Mouse (Mus musculus): ENCODE measurements around the gene Agap2.
"Not testable (repeated sequence)": the region's sequence is repeated elsewhere in the genome, so short reads cannot be mapped to it uniquely, and the experiment has no call there.

Gene Agap2

DNA sequence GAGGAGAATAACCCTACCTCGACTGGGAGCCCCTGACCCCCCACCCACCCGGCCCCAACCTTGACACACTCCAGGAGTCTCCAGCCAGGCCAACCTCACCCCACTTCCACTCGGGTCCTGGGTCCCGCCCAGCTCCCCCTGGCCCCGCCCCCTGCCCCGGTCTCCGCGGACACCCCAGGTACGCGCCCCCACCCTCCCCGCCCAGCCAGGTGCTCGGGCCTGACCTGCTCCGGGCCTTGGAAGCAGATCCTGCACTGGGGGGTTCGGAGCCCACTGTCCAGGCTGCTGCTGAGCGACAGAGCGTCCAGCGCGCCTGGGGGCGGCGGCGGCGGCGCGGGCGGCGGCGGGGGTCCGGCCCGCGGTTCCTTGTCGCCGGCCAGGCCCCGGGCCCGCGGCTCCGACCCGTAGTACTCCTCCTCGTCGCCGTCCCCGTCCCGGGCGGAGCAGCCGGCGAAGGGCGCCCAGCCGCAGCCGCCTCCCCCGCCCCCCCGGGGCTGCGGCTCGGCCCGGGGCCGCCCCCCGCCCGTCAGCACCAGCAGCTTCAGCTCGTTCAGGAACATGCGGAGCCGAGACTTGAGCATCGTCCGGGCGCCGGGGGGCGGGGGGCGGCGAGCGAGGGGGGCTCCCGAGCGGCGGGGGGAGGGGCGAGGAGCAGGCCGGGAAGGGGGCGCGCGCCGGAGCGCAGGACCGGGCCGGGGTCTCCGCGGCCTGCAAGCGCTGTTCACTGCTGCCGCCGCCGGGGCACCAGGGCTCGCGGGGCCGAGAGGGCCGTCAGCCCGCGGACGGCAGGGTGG lies 15.7 kb upstream of the Agap2 start:
- no peak for DNase-seq (ENCODE audit: low read depth)

DNA sequence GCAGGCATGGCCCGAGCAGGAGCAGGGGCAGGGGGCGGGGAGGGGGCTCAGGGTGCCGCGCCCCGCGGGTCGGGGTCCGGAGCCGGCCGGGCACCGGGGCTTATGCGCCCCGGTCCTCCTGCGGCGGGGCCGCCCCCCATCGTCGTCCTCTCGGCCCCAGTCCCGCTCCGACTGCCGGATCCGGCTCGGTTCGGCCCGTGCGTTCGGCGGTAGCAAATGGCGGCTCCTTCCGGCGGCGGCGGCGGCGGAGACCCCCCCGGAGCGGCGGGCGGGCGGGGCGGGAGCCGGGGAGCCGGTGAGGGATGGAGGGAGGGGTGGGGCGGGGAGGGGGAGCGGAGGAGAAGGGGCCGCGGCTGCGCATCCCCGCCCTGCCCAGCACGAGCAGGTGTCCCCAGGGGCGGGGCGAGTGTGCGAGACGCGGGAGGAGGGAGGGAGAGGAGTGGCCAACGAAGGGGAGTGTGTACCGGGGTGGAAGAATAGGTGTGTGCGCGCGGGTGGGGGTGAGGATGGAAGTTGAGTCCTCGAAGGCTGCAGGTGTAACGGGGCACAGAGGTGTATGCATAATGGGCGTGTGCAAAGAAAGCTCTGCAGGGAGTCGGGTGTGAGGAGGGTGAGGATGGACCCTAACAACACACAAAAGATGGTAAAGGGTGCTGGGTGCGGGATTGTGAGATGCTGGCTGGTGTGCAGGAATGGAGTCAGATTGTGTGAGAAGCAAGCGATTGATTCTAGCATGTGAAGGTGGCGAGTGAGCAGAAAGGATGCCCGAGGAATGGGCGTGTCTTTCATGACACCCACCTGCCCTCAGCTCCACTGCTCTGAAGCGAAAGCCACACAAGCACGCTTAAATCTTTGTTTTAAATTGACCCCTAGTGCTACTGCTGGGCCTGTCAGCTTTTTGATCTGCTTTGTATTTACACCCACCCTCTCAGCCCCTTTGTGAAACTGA lies 14.8 kb upstream of the Agap2 start, which contains the start of gene March9:
TSS of gene March9 (minus strand) at position 217 of the 949 bp plus-strand sequence.
- DNase-seq (ENCODE audit: low read depth) = peak; percentile 66

DNA sequence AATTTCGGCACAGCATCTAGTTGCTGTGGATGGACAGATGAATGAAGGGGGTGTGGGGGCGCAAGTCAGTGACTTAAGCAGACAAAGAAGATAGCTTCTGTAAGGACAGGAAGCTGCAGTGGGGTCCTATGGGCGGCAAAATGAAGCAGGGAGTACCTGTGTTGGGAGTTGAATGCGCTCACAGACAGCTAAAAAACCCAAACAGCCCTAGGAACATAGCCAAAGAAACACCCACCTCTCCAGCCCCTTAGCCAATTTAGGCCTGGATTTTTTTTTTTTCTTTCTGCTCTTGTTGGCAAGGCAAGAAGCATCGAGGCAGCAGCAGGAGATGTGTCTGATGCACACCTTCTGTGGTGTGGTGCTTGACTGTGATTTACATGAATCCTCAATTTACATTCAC lies 14.0 kb upstream of the Agap2 start:
- DNase-seq (ENCODE audit: low read depth) = no peak

DNA sequence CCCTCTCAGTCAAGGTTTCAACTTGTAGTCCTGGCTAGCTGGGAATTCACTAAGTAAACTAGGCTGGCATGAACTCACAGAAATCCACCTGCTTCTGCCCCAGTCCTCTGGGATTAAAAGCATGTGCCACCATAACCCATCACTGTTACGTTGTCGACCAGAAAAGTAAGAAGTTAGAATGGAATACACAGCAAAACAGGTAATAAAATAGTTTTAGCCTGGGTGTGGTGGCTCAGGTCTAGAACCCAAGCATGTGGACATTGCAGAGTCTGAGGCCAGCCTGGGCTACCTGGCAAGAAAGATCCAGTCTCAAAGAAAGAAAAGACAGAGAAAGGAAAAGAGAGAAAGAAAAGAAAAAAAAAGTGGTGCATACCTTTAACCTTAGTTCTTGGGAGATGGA lies 13.6 kb upstream of the Agap2 start:
- DNase-seq (ENCODE audit: low read depth) = no peak

DNA sequence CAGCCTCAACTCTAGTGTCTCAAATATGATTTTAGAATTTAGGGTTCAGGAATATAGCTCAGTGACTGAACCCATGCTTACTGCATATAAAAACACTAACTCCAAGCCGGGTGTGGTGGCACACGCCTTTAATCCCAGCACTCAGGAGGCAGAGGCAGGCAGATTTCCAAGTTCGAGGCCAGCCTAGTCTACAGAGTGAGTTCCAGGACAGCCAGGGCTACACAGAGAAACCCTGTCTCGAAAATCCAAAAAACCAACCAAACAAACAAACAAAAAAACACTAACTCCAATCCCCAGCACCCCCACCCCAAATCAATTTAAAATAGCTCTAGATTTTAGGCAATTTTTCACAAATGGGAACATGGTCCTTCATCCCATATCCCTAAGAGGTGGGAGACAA lies 13.0 kb upstream of the Agap2 start:
- not testable (repeated sequence) for DNase-seq (ENCODE audit: low read depth)

DNA sequence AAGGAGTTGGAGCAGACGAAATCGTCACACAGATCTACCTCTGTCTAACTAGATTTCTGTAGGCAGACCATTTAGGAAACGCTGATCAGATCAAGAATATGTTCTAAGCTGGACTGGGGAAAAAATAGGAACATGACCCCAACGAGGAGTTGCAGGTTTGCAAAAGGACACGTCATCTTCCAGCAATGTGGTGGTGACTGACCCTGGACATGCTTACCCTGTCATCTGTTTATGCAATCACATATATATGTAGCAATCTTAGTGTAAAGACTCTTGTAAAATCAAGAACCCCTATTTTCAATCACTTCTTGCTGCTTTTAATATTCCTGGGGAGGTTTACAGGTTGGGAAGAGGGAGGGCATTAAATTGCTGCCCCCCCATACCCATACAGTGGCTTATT lies 12.6 kb upstream of the Agap2 start:
- peak; percentile 85 for DNase-seq (ENCODE audit: low read depth)

DNA sequence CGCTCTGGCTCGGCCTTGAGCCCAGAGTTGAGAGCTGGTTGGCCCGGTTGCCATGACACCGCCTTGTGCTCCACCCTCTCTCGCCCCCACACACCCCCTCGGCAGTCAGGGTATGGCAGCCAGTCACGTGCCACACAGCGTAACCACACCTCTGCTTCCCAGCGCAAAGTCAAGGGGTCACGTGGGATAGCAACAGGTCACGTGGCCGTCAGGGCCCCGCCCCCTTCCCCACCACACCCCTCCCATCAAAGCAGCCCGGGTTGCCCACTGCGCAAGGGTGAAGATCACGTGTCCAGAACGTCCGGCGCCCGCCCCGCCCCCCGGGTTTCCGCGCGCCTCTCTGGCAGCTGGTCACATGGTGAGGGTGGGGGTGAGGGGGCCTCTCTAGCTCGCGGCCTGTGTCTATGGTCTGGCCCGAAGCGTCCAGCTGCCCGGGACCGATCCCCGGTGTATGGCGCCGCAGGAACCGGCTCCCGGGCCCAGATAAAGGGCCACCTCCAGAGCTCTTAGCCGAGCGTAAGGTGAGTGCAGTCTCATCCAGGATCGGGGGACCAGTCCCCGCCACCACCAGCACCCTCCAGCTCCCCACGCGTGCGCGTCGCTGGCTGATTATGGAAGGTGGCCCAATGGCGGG lies 11.7 kb upstream of the Agap2 start, which contains the start of gene Cdk4:
TSS of gene Cdk4 (plus strand) at position 296 of the 634 bp plus-strand sequence.
- DNase-seq (ENCODE audit: low read depth) = peak; percentile 99

DNA sequence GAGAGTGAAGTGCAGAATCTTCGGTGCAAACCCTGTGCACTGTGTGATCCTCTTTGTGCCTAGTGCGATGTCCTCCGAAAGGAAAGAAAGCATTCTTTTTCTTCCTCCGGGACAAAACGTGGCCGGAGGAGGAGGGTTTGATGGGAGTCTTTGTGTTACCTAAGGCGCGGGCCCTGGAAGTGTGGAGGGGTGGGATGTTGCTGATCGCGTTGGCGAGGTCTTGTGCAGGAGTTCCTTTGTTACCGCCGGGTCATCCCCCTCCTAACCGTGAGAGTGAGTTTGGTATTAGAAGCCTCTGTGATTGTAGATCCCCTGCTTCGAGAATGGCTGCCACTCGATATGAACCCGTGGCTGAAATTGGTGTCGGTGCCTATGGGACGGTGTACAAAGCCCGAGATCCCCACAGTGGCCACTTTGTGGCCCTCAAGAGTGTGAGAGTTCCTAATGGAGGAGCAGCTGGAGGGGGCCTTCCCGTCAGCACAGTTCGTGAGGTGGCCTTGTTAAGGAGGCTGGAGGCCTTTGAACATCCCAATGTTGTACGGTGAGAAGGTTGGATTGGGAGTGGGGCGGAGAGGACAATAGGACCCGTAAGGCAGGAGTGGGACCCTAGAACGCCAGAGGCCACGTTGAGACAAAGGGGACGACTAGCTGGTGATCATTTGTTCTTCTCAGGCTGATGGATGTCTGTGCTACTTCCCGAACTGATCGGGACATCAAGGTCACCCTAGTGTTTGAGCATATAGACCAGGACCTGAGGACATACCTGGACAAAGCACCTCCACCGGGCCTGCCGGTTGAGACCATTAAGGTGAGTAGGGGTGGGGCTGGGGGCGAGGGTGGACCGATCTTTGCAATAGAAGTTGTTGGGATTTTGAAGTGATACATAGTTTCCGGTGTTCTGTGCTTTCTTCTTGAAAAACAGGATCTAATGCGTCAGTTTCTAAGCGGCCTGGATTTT lies 10.9 kb upstream of the Agap2 start:
- peak; percentile 49 for DNase-seq (ENCODE audit: low read depth)

DNA sequence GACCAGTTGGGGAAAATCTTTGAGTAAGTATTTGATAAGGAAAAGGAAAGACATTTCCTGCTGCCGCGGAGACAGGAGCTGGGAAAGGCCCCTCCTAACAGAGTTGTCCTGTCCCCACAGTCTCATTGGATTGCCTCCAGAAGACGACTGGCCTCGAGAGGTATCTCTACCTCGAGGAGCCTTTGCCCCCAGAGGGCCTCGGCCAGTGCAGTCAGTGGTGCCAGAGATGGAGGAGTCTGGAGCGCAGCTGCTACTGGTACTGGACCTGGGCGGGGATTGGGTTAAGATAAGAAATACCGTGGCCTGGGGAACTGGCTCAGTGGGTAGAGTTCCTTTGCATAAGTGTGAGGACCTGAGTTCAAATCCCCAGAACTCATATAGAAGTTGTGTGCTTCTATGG lies 9.1 kb upstream of the Agap2 start:
- DNase-seq (ENCODE audit: low read depth) = no peak

DNA sequence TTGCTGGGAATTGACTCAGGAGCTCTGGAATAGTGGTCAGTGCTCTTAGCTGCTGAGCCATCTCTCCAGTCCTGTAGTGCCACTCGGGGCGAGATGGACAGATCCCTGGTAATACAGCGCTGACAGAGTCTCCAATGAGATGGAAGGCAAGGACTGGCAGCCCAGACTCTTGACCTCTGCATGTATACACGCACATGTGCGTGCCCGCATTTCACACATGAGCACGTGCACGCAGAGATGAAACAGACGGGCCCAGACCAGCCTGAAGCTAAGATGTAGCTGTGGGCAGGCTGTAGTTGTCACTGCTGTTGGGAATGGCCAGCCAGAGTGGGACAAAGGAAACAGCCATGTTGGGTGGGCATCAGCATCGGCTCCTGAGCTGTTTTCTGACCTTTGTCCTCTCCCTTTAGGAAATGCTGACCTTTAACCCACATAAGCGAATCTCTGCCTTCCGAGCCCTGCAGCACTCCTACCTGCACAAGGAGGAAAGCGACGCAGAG lies 8.5 kb upstream of the Agap2 start:
- DNase-seq (ENCODE audit: low read depth) = no peak

DNA sequence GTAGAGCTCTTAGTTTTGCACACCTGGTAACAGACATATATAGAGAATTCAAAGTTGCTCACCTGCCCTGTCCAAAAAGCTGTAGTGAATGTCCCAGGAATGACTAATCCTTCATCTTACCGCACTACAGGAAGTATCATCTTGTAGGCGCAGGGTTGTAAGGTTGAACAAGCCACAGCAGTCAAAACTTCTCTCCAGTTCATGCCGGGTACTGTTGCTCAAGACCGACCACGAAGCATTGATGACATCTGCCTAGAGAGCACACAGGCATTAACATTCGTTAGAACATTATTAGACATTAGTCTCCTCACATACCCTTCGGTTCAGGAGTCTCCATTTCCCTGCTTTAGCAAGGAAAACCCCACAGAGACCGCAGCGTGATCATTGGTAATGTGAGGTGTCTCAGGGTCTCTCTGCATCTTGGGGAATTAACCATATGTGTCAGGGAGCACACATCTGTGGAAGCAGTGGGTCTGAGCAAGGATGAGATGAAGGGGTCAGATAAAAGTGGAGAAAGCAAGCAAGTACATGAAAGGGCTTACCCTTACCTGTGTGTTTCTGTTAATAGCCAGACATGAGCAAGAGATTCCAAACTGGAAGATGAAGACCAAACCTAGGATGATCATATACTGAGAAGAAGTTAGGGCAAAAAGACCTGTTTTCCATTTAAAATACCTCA lies 6.6 kb upstream of the Agap2 start:
- DNase-seq (ENCODE audit: low read depth) = peak; percentile 88

DNA sequence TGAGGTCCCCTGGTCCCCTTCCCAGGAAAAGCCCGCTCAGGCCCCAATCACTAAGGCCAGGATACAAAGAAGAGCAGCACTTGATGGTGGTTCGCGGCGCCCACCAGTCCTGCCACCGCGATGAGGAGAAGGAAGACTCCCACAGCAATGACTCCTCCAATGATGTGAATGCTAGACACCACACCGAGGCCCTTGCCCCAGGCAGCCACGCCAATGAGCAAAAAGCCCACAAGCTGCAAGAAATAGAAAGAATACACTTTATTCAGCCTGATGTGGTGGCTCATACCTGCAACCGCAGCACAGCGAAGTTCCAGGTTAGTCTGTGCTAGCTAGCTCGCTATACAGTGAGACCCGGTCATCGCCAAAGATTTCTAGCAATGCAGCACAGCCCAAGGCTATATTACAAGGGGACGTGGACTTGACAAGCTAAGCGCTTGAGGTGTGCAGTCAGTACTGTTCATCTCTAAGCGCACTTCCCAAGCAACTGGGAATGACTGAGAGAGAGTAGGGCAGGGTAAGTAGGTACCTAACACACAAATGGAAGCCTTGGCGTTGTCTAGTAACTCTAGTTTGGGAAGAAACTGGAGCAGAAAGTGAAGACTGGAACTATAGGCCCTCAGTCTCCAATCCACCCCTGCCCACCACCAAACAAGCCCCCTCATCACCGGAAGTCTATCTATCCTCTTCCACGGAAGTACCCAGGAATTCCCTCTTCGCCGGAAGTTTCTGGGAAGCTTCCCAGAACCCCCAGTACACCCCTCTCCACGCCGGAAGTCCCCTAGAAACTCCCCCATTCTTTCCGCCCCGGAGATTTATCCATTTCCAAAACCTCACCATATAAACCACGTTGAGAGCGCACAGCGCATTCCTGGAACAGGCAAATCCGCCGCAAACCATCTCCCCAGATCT lies 5.5 kb upstream of the Agap2 start:
- peak; percentile 50 for DNase-seq (ENCODE audit: low read depth)

DNA sequence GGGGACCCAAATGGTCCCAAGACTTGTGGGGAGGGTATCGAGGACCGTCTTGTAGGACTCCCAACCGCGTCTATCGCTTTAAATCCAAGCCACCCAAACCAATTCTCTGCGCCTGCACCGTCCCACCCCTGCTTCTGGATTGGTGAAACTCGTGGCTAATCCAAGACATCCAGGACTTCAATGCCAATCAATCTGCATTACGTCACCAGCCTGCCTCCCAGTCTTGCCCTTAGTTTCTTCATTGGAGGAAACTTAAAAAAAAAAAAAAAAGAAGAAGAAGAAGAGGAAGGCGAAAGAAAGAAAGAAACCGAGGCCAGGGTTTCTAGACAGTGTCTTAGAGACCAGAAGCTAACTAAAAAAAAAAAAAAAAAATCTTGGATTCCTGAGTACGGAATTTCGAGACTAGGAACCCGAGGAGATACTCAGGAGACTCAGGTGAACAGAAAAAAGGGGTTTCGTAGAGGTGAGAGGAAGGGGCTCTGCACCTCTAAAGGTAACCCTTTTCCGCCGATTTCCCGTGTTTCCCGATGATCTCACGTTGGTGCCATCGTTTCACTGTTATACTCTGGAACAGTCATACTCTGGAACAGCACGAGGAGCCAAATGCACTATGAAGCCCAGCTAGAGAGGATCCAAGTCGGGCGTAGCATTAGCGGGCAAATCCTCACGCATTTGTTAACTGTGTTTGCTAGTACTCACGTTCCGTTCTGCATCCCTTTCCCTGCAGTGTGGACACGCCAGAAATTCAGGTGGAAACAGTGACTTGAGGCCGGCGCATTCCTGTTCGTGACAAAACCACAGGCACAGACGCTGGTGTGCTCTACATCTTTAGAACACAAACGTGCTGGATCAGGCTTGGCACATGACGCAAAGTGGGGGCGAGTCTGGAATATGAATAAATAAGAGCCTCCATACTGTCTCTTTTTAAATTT lies 4.6 kb upstream of the Agap2 start, which contains the start of gene Tspan31:
TSS of gene Tspan31 (minus strand) at position 75 of the 932 bp plus-strand sequence.
- DNase-seq (ENCODE audit: low read depth) = peak; percentile 99

DNA sequence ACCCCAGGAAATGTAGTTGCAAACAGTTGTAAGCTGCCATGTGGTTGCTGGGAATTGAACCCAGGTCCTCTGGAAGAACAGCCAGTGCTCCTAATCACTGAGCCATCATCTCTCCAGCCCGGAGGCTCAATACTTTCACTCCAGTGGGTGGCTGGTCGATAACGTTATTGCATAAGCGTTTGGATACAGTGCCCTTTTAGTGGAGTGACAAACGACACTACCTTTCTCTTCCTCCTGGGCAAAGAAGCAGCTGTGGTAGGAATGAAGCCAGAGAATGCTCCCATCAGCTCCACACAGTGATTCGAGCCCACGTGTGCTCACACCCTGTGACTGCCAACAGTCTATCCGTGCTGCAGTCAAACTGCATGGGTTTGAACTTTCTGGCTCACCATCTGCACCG lies 3.9 kb upstream of the Agap2 start:
- DNase-seq (ENCODE audit: low read depth) = no peak

DNA sequence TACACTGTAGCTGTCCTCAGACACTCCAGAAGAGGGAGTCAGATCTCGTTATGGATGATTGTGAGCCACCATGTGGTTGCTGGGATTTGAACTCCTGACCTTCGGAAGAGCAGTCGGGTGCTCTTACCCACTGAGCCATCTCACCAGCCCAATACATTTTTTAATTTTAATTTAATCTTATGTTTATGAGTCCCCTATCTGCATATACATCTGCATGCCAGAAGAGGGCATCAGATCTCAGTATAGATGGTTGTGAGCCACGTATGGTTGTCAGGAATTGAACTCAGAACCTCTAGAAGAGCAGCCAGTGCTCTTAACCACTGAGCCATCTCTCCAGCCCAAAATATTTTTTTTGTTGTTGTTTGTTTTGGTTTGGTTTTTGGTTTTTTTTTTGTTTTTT lies 2.8 kb upstream of the Agap2 start:
- DNase-seq (ENCODE audit: low read depth) = peak; percentile 58

DNA sequence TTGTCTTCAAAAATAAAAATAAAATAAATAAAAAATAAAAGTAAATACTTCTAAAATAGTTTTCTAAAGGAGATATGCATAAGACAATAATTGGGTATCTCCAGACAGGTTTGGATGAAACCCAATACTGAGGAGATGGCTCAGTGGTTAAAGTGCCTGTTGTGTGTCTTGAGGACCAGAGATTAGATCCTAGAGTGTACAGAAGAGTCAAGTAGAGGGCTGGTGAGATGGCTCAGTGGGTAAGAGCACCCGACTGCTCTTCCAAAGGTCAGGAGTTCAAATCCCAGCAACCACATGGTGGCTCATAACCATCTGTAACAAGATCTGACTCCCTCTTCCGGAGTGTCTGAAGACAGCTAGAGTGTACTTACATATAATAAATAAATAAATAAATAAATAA lies 2.1 kb upstream of the Agap2 start:
- not testable (repeated sequence) for DNase-seq (ENCODE audit: low read depth)

DNA sequence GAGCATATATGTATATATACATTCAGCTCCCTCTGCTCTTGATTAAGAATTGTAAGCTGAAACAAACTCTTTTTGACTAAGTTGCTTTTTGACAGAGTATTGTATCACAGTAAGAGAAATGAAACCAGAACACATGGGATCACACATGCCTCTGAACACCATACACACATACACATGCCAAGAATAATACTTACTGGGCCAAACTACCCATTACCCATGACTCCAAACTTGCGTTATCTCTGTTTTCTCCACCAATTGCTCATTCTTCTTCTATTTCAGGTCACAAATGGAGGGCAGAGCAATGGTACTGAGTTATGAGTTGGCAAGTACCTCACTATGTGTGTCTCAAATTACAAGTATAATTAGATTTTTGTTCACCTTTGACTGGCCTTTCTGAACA lies 1.1 kb upstream of the Agap2 start:
- no peak for DNase-seq (ENCODE audit: low read depth)

DNA sequence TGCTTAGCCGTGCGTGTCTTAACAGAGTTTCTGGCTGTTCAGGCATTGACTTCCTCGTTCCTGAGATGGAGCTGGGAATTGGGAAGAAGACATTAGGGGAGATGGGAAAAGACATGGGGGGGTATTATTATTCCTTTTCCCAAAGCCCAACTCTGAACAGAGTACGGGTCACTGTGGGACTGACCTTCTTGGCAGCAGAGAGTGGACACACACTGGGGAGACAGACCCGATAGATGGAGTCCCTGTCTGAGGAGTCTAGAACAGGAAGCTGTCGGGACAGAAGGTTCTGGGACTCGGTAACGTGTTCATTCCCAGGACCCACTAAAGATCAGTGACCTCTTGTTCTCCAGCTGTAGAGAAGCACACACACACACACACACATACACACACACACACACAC lies 567 bp downstream of the Agap2 start:
- no peak for DNase-seq (ENCODE audit: low read depth)

All from 416B (cell line).